Mouse (Mus musculus) hindbrain, postnatal 0 days (tissue): Measurements from ENCODE around the gene Ptpn6. TPM values are rescaled to one million over a fixed set of nuclear protein-coding genes. Genes with fewer than 3 reads are reported as not detected.
"Not testable (repeated sequence)": the region's sequence is repeated elsewhere in the genome, so short reads cannot be mapped to it uniquely, and the experiment has no call there.

Source experiments
- ATAC-seq: fragments of 200-750 bp; cut with Nextera tagmentation; 2 replicates; pipeline ENCODE4 v1.8.0; 2017; ENCODE audit warnings: mild to moderate bottlenecking, moderate TSS enrichment, moderate library complexity
- DNase-seq: peaks from one replicate; pipeline ENCODE4 v3.0.0-alpha.2; 2015; ENCODE audit warnings: low spot score
- H3K27ac ChIP-seq: fragments of 300-500 bp; sonication (generic); 2 replicates; pipeline ENCODE4 v1.5.1; 2014; ENCODE audit warnings: mild to moderate bottlenecking
- H3K27me3 ChIP-seq: fragments of 300-500 bp; sonication (generic); 2 replicates; pipeline ENCODE4 v1.6.1; 2014; ENCODE audit warnings: low read length, mixed read lengths; ENCODE audit not compliant: insufficient read depth
- H3K36me3 ChIP-seq: fragments of 300-500 bp; sonication (generic); 2 replicates; pipeline ENCODE4 v1.6.1; 2014; ENCODE audit warnings: low read length, mixed read lengths; ENCODE audit not compliant: insufficient read depth
- H3K4me1 ChIP-seq: fragments of 300-500 bp; sonication (generic); 2 replicates; pipeline ENCODE4 v1.6.1; 2014; ENCODE audit warnings: antibody characterized with exemption, low read length, mixed read lengths; ENCODE audit not compliant: insufficient read depth
- H3K4me2 ChIP-seq: fragments of 300-500 bp; sonication (generic); 2 replicates; pipeline ENCODE4 v1.6.1; 2014; ENCODE audit warnings: low read depth, mild to moderate bottlenecking, low read length, moderate library complexity, mixed read lengths
- H3K4me3 ChIP-seq: fragments of 300-500 bp; sonication (generic); 2 replicates; pipeline ENCODE4 v1.5.1; 2014; ENCODE audit warnings: low read length
- H3K9ac ChIP-seq: fragments of 300-500 bp; sonication (generic); replicated peaks from 2 replicates; pipeline ENCODE4 v1.6.1; 2014; ENCODE audit warnings: mild to moderate bottlenecking, low read length, moderate library complexity, mixed read lengths
- H3K9me3 ChIP-seq: fragments of 300-500 bp; sonication (generic); 2 replicates; pipeline ENCODE4 v1.6.1; 2016; ENCODE audit warnings: low read length, mixed read lengths
- CTCF ChIP-seq: IDR thresholded peaks from 2 replicates; pipeline ENCODE4 v1.5.1; 2016; ENCODE audit warnings: antibody characterized with exemption, control low read depth, low read depth
- WGBS: fragments of 180-500 bp; shearing (Covaris S2); extraction: QIAGEN DNeasy Blood & Tissue Kit; methylation state at CpG from one replicate; pipeline ENCODE4 v1.1.7; 2014; 5-methylcytosine and 5-hydroxymethylcytosine counted together
- polyA plus RNA-seq: library from polyadenylated mRNA; unstranded; fragments of >200 nt; fragmentation: Nextera tagmentation; extraction: Ambion mirVana; gene quantifications from 2 replicates; pipeline ENCODE4 v1.2.1, GENCODE M21; 2015
- total RNA-seq: library from RNA; depleted of rRNA; stranded (reverse); fragments of >200 nt; gene quantifications from 2 replicates; pipeline ENCODE4 v1.2.3, GENCODE M21; 2014

Ptpn6 gene
- total and polyA plus RNA-seq, 2 experiments from 2014 or later = 3.8 to 4.3 TPM

DNA sequence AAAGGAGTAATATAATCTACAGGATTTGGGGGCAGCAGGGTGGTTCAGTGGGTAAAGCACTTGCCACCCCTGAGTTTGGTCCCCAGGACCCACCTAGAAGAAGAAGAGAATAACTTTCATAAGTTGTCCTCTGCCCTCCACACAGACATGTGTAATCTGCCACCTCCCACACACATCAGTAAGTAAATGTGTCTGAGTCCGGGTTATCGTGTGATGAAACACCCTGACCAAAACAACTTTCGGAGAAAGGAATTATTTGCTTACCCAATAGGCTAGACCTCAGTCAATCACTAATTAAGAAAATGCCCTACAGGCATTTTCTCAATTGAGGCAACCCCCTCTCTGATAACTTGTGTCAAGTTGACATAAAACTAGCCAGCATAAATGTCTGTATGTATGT is 48.0 kb downstream of the Ptpn6 start:
- no peak for DNase-seq
- no peaks in the 10 kb centered on the region for H3K27me3 ChIP-seq
- no peaks in the 10 kb centered on the region for H3K9me3 ChIP-seq
- no peaks in the 10 kb centered on the region for H3K4me1 ChIP-seq
- no peak overlapping the region for H3K27ac ChIP-seq
- H3K9ac ChIP-seq = no peak overlapping the region
- no peaks in the 10 kb centered on the region for H3K36me3 ChIP-seq
- H3K4me3 ChIP-seq = no peak overlapping the region
- no peak for ATAC-seq
- 95% methylated on average over 3 of the region's 3 CpGs for WGBS
- no peak for TF ChIP-seq CTCF
- H3K4me2 ChIP-seq = no peak overlapping the region

DNA sequence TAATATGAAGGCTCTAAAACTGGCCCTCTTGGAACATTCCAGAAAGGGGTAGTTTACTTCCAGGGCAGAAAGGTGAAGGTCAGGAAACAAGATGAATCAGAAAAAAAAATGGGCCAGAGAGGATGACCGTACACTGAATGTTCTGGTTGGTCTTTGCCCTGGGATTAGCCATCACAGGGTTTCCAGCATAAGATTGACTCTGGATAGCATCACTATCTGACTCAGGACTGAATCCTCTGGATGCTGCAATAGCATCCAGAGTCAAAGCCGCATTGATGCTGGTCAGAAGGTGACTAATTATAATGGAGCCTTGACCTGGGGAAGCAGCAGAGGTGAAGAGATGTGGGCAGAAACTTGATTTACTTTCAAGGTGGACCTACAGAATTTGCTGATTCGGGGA is 49.5 kb downstream of the Ptpn6 start:
- DNase-seq = no peak
- no peak for ATAC-seq
- no peaks in the 10 kb centered on the region for H3K4me1 ChIP-seq
- no peaks in the 10 kb centered on the region for H3K36me3 ChIP-seq
- no peaks in the 10 kb centered on the region for H3K27me3 ChIP-seq
- no peaks in the 10 kb centered on the region for H3K9me3 ChIP-seq
- whole genome bisulfite sequencing = 99% methylated on average over 3 of the region's 3 CpGs
- H3K27ac ChIP-seq = no peak overlapping the region
- no peak overlapping the region for H3K4me3 ChIP-seq
- no peak overlapping the region for H3K9ac ChIP-seq
- H3K4me2 ChIP-seq = no peak overlapping the region
- no peak for TF ChIP-seq CTCF

DNA sequence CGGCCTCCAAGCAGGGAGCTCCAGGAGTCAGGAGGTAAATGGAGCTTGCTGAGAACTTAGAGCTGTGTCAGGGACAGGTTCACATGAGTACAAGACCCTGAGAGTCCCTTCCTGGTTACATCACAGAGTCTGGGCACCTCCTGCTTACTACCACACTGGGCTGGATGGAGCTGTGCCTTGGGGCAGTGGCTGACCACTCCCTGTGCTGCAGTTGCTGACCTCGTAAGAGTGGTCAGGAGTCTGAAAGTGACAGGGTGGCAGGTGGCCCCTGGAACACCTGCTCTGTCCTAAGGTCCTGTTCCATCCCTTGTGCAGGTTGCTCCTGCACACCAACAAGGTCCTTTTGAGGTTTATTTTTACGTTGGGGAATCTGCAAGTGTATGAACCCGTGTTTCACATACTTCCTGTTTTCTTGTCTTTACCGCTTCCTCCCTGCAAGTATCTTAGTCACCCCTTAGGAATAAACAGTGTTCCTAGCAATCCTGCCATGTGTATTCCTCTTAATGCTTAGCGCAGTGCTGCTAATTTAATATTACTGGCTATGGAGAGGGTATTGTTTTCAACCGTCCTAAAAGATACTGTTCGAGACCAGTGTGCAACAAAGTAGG is 50.3 kb downstream of the Ptpn6 start:
- Histone ChIP-seq H3K27ac (no peak overlapping the region), H3K9me3 (no peaks in the 10 kb centered on the region)
- WGBS = 86% methylated on average over 8 of the region's 8 CpGs

DNA sequence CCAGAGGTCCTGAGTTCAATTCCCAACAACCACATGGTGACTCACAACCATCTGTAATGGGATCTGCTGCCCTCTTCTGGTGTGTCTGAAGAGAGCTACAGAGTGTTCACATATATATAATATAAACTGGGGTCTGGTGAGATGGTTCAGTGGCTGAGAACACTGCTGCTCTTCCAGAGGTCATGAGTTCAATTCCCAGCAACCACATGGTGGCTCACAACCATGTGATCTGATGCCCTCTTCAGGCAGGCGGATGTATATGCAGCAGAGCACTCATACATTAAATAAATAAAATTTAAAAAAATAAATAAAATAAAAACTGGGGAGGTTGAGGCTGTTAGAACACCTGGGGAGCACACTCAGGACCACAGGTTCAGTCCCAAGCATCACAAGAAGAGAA is 51.9 kb downstream of the Ptpn6 start:
- not testable (repeated sequence) for H3K36me3 ChIP-seq, DNase-seq, H3K4me1 ChIP-seq, H3K27me3 ChIP-seq, H3K9me3 ChIP-seq, H3K27ac ChIP-seq, H3K4me2 ChIP-seq, ATAC-seq, H3K4me3 ChIP-seq, H3K9ac ChIP-seq
- WGBS = 69% methylated on average over 1 of the region's 1 CpGs
- TF ChIP-seq CTCF = peak; percentile 22; the same call in 1 of the 2 replicates

More for the DNA sequence above, 50.3 kb downstream of the Ptpn6 start:
- DNase-seq = no peak
- Histone ChIP-seq H3K4me2 (no peak overlapping the region), H3K36me3 (no peaks in the 10 kb centered on the region), H3K4me3 (no peak overlapping the region), H3K4me1 (no peaks in the 10 kb centered on the region), H3K9ac (no peak overlapping the region), H3K27me3 (no peaks in the 10 kb centered on the region)
- TF ChIP-seq CTCF = no peak
- no peak for ATAC-seq

DNA sequence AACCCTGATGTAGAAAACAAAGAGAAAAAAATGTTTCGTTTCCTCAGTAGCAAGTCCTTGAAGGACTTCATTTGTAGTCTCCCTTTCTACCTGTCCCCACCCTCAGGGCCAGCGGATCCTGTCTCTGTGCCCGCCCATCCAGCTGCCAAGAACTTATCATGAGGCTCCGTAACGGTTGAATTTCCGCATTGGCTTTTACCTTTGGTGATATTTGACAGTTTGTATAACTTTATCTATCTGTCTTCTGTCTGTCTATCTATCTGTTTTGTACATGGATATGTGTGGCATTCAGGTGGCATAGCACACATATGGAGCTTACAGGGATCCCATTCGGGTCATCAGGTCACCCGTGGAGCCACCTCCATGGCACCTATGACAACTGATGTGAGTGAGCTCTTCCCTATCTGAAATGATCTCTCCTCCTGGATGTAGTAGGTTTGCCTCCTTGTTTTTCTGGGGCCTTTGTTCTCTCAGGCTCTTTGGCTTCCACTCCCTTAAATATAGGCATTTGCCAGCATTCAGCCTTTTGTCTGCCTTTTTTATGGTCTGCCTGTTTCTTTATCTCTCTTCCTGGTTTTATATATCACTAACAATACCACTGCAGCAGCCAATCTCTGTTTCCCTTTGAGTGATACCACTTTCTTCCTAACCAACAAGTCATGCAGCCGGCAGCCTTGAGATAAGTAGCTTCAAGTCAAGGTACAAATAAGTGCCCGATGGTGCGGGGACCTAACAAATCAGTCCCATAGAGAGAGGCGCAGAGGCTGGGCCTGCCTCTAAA is 52.7 kb downstream of the Ptpn6 start:
- Histone ChIP-seq H3K4me2 (no peak overlapping the region), H3K9me3 (no peaks in the 10 kb centered on the region), H3K4me3 (no peak overlapping the region), H3K9ac (no peak overlapping the region), H3K36me3 (no peaks in the 10 kb centered on the region), H3K27ac (no peak overlapping the region), H3K27me3 (no peaks in the 10 kb centered on the region), H3K4me1 (no peaks in the 10 kb centered on the region)
- DNase-seq = no peak
- WGBS = 90% methylated on average over 12 of the region's 12 CpGs
- TF ChIP-seq CTCF = no peak
- no peak for ATAC-seq

DNA sequence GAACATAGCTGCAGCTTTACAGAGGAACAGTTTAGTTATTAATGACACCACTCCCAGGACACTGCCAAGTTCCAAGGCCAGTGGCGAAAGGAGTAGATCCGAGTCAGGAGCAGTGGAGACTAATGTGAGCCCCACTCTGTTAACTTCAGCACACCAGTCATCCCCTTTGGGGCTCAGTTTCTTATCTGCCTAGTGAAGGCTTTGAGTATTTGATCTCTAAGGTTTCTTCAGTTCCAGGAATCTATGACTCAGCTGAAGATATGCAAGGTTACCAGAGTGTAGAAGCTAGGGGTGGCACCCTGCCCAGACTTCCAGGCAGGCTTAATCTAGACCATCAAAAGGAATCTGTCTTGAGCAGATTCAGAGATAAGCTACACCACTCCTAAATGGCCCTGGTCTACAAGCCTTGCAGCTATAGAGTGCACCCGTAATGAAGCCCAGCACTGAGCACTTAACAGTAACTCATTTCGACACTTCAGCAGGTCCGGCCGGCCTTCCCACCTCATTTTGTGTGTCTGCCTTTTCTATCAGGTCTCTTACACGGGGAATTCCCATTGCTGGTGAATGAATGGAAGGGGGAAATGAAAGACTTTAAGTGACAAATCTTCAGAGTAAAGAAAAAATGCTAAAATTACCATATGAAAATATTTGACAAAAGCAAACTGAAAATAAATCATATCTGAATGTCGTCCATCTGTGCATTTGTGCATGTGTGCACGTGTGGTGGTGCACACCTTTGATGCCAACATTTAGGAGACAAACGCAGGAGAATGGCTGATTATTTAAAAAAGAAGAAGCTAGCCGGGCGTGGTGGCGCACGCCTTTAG is 54.7 kb downstream of the Ptpn6 start:
- WGBS = 88% methylated on average over 14 of the region's 14 CpGs
- no peak for TF ChIP-seq CTCF
- Histone ChIP-seq H3K27ac (no peak overlapping the region), H3K9ac (no peak overlapping the region), H3K4me2 (no peak overlapping the region), H3K4me1 (no peaks in the 10 kb centered on the region), H3K4me3 (no peak overlapping the region), H3K36me3 (no peaks in the 10 kb centered on the region), H3K9me3 (no peaks in the 10 kb centered on the region), H3K27me3 (no peaks in the 10 kb centered on the region)
- DNase-seq (no peak), ATAC-seq (no peak)

DNA sequence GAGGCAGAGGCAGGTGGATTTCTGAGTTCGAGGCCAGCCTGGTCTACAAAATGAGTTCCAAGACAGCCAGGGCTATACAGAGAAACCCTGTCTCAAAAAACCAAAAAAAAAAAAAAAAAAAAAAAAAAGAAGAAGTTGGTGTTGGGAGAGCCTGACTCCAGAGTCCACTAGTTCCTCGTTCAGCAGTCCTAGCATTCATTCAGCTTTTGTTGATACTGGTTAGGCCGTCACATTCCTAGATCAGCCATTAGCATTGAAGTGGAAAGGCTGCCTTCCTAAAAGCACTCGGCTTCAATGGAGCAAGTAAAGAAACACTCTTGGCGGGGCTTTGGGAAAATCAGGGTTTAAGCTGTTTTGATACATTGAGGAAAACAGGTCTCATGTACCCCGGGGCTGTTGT is 56.2 kb downstream of the Ptpn6 start:
- not testable (repeated sequence) for ATAC-seq, H3K27me3 ChIP-seq, H3K27ac ChIP-seq, H3K9me3 ChIP-seq, H3K4me2 ChIP-seq, H3K4me3 ChIP-seq, H3K9ac ChIP-seq, H3K36me3 ChIP-seq, H3K4me1 ChIP-seq, DNase-seq
- 52% methylated on average over 6 of the region's 6 CpGs for WGBS
